Mouse (Mus musculus): ENCODE data around the gene Naaladl2. TPM values are rescaled to one million over a fixed set of nuclear protein-coding genes. Genes with fewer than 3 reads are reported as not detected.

Naaladl2 gene
- polyA plus RNA-seq, 1 experiment from 2014 or later: 0.62 TPM

DNA sequence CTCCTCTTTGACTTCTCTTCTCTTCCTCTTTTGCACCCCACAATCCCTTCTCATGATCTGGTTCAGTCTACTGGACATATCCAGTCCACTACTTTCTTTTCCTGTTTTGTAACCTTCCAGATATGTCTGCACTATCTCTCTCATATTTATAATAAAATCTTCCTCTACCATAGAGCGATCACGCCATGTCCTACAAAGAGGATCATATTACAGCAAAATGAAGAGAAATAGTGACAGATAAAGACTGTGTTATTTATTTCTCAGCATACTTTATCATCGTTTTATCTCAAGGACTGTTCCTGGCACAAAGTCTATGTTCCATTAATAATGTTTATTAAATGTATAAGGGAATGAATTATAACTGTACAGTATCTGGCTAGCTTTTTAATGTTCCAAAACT, 1029.2 kb downstream of the Naaladl2 start:
- WGBS: 83% methylated on average over 3 of the region's 3 CpGs
- Histone ChIP-seq H3K9me3 (no peaks in the 10 kb centered on the region), H3K4me3 (no peak overlapping the region), H3K27ac (no peak overlapping the region), H3K4me1 (no peaks in the 10 kb centered on the region), H3K36me3 (replicated peaks) (no peaks in the 10 kb centered on the region), H3K27me3 (ENCODE audit: poor library complexity, severe bottlenecking) (no peaks in the 10 kb centered on the region)
- DNase-seq (ENCODE audit: extremely low spot score, low spot score): no peak

- H3K4me3 ChIP-seq: no peak overlapping the region
- no peak overlapping the region for H3K27ac ChIP-seq
- H3K27me3 ChIP-seq (ENCODE audit: poor library complexity, severe bottlenecking): no peaks in the 10 kb centered on the region
- DNase-seq (ENCODE audit: extremely low spot score, low spot score): no peak
- H3K4me1 ChIP-seq: no peaks in the 10 kb centered on the region
- H3K36me3 ChIP-seq (replicated peaks): no peaks in the 10 kb centered on the region
- no peaks in the 10 kb centered on the region for H3K9me3 ChIP-seq
- 92% methylated on average over 2 of the region's 2 CpGs for WGBS
These were observed 1030.7 kb downstream of the Naaladl2 start for GRCm38 (mm10) chr3:24113360-24113759.

- Histone ChIP-seq H3K36me3 (replicated peaks) (no peaks in the 10 kb centered on the region), H3K27me3 (ENCODE audit: poor library complexity, severe bottlenecking) (peaks cover under 1% of the 10 kb centered on the region; the same call in 1 of the 2 replicates), H3K4me1 (no peaks in the 10 kb centered on the region), H3K4me3 (no peak overlapping the region), H3K9me3 (no peaks in the 10 kb centered on the region), H3K27ac (no peak overlapping the region)
- no peak for DNase-seq (ENCODE audit: extremely low spot score, low spot score)
- WGBS: 91% methylated on average over 1 of the region's 1 CpGs
These were observed 1037.7 kb downstream of the Naaladl2 start for GRCm38 (mm10) chr3:24106391-24106790.

DNA sequence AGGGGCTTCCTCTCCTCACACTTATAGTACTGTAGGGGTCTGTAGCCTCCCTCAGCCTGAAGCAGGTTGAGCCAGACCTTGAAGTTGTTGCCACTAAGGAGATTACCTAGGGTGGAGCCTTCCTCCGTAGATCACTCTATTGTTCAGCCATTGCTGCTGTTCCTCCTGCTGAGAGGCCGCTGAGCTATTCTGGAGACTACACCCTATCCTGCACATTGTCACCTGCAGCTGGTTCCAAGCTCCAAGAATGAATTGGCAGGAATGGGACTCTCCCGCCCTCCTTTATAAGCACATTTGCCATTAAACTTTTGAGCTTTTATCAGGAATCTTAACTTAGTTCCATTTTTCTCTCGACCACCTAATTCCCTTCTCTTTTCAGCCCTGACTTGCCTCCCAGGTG, 1064.3 kb downstream of the Naaladl2 start:
- Histone ChIP-seq H3K27me3 (ENCODE audit: poor library complexity, severe bottlenecking) (no peaks in the 10 kb centered on the region), H3K4me1 (no peaks in the 10 kb centered on the region), H3K36me3 (replicated peaks) (no peaks in the 10 kb centered on the region), H3K27ac (no peak overlapping the region), H3K4me3 (no peak overlapping the region), H3K9me3 (no peaks in the 10 kb centered on the region)
- WGBS: 40% methylated on average over 4 of the region's 4 CpGs
- DNase-seq (ENCODE audit: extremely low spot score, low spot score): no peak

GRCm38 (mm10) chr3:24071169-24071797, 1072.8 kb downstream of the Naaladl2 start:
- no peaks in the 10 kb centered on the region for H3K36me3 ChIP-seq (replicated peaks)
- DNase-seq (ENCODE audit: extremely low spot score, low spot score): no peak
- no peaks in the 10 kb centered on the region for H3K9me3 ChIP-seq
- H3K27ac ChIP-seq: no peak overlapping the region
- no peaks in the 10 kb centered on the region for H3K4me1 ChIP-seq
- WGBS: 91% methylated on average over 3 of the region's 3 CpGs
- no peak overlapping the region for H3K4me3 ChIP-seq
- no peaks in the 10 kb centered on the region for H3K27me3 ChIP-seq (ENCODE audit: poor library complexity, severe bottlenecking)

DNA sequence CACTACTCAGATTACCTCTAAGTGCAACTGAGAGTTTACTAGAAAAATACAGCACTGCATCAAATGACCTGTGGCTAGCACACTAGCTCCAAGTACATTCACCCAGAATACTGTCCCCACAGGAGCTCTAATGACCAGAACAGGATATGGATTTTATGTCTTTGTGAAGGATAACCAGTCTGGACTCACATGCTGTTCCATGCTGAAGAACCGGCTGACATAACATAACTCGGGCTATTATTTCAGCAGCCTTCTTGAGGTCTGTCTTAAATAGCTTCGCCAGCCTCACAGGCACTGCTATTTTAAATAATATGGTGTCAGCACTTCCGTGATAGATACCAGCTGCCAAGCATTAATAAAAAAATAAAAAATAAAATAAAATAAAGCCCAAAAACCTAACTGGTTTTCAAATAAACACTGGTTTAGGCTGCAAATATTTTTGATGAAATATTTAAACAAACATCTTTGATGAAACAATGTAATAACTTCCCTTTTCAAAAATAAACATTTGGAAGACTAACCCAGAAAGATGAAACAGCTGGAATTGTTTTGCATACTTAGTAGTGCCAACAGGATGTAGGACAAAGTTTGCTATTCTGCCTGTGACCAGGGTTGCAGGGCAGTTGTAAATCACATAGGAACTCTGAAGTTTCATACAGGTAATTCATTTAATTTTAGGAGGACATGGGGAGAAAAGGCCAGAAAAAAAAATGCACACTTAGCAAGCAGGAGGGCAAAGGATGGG, 1073.5 kb downstream of the Naaladl2 start:
- no peak overlapping the region for H3K27ac ChIP-seq
- no peaks in the 10 kb centered on the region for H3K36me3 ChIP-seq (replicated peaks)
- H3K4me1 ChIP-seq: no peaks in the 10 kb centered on the region
- WGBS: 78% methylated on average over 4 of the region's 4 CpGs
- no peak overlapping the region for H3K4me3 ChIP-seq
- no peak for DNase-seq (ENCODE audit: extremely low spot score, low spot score)
- H3K27me3 ChIP-seq (ENCODE audit: poor library complexity, severe bottlenecking): no peaks in the 10 kb centered on the region
- H3K9me3 ChIP-seq: no peaks in the 10 kb centered on the region

DNA sequence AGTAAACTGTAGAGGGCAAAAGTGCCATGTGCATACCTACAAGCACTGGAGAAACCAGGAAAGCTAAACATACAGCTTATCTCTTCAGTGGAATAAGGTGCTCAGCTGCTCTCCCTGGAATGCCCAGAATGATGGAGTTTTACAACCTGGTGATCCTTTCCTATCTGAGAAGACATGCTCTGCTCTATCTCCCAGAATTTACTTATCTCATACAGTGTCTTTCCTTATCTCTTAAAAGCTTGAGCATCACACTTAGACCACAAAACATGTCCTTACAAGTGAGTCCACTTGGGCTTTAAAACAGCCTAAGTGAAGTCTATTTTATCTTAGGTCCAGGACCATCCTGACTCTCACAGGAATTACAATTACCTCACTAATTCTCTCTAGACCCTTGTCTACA, 1095.8 kb downstream of the Naaladl2 start:
- Histone ChIP-seq H3K27ac (no peak overlapping the region), H3K4me3 (no peak overlapping the region), H3K9me3 (no peaks in the 10 kb centered on the region), H3K27me3 (ENCODE audit: poor library complexity, severe bottlenecking) (no peaks in the 10 kb centered on the region), H3K36me3 (replicated peaks) (no peaks in the 10 kb centered on the region), H3K4me1 (no peaks in the 10 kb centered on the region)
- no peak for DNase-seq (ENCODE audit: extremely low spot score, low spot score)

DNA sequence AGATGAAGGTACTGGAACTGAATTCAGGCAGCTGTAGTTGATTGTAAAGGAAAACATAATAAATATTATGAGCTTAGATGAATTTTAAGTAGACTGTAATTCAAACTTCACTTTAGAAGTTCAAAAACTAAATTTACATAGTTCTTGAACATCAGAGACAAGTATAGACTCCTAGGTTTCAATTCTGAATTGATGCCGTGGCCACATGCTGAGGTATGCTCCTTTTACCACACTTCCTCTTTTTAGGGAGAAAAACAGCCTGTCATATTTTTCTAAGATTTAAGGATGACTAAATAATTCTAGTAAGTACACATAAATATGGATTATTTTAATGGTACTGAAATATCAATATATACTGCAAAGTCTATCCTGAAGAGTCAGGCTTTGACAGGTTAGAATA, 1142.3 kb downstream of the Naaladl2 start:
- Histone ChIP-seq H3K36me3 (replicated peaks) (no peaks in the 10 kb centered on the region), H3K9me3 (peaks cover 2% of the 10 kb centered on the region; the same call in 1 of the 2 replicates), H3K4me3 (no peak overlapping the region), H3K27me3 (ENCODE audit: poor library complexity, severe bottlenecking) (no peaks in the 10 kb centered on the region), H3K4me1 (no peaks in the 10 kb centered on the region), H3K27ac (no peak overlapping the region)
- DNase-seq (ENCODE audit: extremely low spot score, low spot score): no peak
- WGBS: 94% methylated on average over 1 of the region's 1 CpGs

- H3K4me3 ChIP-seq: no peak overlapping the region
- H3K9me3 ChIP-seq: no peaks in the 10 kb centered on the region
- no peaks in the 10 kb centered on the region for H3K4me1 ChIP-seq
- no peak overlapping the region for H3K27ac ChIP-seq
- H3K27me3 ChIP-seq (ENCODE audit: poor library complexity, severe bottlenecking): no peaks in the 10 kb centered on the region
- no peak for DNase-seq (ENCODE audit: extremely low spot score, low spot score)
- WGBS: 82% methylated on average over 1 of the region's 1 CpGs
- H3K36me3 ChIP-seq (replicated peaks): no peaks in the 10 kb centered on the region
These were observed 1170.3 kb downstream of the Naaladl2 start for GRCm38 (mm10) chr3:23973727-23974126.

DNA sequence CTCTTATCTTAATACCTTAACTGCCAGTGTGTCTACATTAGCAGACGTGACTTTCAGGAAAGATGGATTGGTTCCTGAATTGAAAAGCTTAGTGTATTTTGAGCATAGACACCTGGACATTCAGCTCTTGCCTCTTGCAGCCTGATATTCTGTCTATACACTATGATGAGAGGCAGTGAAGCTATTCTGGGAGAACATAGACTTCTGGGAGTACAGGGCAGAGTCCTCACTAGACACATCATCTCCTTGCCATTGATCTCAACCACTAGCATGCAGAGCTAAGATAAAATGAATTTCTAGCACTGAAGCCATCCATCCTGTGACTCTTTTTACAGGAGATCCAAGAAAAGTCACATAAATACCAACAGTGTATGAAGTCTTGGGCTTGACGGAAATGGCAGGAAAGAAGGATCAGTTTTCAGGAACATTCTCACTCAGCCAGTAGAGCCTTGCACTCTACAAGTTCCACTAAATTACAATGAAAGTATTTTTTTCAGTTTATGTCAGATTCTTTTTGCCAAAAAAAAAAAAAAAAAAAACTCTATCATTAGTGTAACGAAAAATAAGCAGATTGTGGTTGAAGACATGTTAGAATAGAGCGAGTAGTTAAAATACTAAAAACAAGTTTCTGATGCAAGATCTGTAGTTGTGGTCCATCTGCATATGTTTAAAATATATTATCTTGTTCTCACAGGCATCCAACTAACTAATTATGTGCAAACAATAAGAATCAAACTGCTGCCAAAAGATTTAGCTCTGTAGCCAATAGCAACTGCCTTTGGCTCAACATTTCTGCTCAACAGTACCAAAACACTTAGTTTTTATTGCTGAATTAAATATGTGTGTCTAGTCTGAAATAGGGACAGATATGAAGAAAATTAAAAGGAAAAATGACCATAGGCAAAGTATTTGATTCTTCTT, 1171.1 kb downstream of the Naaladl2 start:
- 93% methylated on average over 4 of the region's 4 CpGs for WGBS

DNA sequence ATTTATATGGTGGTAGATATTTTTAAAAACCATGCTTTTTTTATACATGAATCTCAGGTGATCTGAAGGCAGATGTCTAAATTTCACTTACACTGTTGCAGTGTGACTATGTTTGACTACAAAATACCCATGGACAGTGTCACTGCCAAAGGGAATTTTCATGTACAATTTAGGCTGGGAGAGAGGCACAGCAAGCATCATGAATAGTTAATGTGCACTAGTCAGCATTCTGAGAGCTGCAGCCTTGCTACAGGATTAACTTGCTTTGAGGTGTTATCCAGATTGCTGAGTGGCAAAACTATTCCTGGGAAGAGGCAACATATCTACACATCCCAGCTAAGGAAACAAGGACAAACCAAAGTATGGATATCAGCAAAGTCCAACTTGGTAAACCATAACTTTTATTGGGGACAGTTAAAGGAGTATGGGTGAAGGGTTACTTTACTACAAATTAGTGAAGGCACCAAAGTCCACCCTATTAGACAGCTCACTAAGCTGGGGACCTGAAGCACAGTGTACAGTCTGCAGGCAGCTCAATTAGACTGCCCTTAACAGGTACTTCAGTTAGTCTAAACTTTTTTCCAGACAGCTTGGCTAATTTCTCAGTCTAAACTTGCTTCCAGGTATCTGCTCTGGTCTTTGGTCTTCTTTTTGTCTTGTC, 1181.0 kb downstream of the Naaladl2 start:
- no peaks in the 10 kb centered on the region for H3K36me3 ChIP-seq (replicated peaks)
- DNase-seq (ENCODE audit: extremely low spot score, low spot score): no peak
- no peaks in the 10 kb centered on the region for H3K4me1 ChIP-seq
- H3K27ac ChIP-seq: no peak overlapping the region
- H3K4me3 ChIP-seq: no peak overlapping the region
- H3K9me3 ChIP-seq: no peaks in the 10 kb centered on the region
- no peaks in the 10 kb centered on the region for H3K27me3 ChIP-seq (ENCODE audit: poor library complexity, severe bottlenecking)

More for the DNA sequence above, 1171.1 kb downstream of the Naaladl2 start:
- no peak for DNase-seq (ENCODE audit: extremely low spot score, low spot score)
- H3K4me1 ChIP-seq: no peaks in the 10 kb centered on the region
- no peaks in the 10 kb centered on the region for H3K27me3 ChIP-seq (ENCODE audit: poor library complexity, severe bottlenecking)
- H3K9me3 ChIP-seq: no peaks in the 10 kb centered on the region
- no peak overlapping the region for H3K27ac ChIP-seq
- no peak overlapping the region for H3K4me3 ChIP-seq
- H3K36me3 ChIP-seq (replicated peaks): no peaks in the 10 kb centered on the region

DNA sequence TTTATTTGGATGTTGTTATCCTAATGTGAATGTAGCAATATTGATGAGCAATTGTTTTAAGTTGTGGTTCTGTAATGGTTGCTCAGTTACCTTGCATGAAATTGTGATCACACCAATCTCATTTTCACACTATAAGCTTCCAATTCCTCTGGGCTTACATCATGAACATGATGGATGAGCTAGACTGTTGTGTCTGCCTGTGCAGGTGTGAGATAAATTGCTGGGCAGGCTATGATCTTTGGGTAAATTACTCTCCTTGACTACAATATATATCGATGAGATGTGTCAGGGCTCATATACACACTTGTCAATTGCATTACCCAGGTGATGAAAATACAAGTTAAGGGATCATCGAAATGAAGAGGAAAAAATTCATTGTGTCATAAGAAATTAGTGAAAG, 1197.9 kb downstream of the Naaladl2 start:
- Histone ChIP-seq H3K36me3 (replicated peaks) (no peaks in the 10 kb centered on the region), H3K4me3 (no peak overlapping the region), H3K4me1 (no peaks in the 10 kb centered on the region), H3K9me3 (no peaks in the 10 kb centered on the region), H3K27me3 (ENCODE audit: poor library complexity, severe bottlenecking) (no peaks in the 10 kb centered on the region), H3K27ac (no peak overlapping the region)
- WGBS: 87% methylated on average over 2 of the region's 2 CpGs
- DNase-seq (ENCODE audit: extremely low spot score, low spot score): no peak

All from forebrain, embryonic 10.5 days (tissue).